Mouse (Mus musculus) liver, adult 2 months (tissue): ENCODE results near the gene Cxcr2. TPM values are rescaled to one million over a fixed set of nuclear protein-coding genes. Genes with fewer than 3 reads are reported as not detected.

Experiments used
- DNase-seq: peaks from one replicate; pipeline ENCODE4 v3.0.0-alpha.2; 2011; ENCODE audit warnings: low read depth, low spot score; ENCODE audit errors: extremely low read depth
- H3K27ac ChIP-seq: fragments of 200-500 bp; replicated peaks from 2 replicates; pipeline ENCODE4 v1.5.1; 2012; ENCODE audit warnings: low read depth, mild to moderate bottlenecking, control low read depth, inconsistent platforms, low read length; ENCODE audit not compliant: insufficient read depth
- H3K27me3 ChIP-seq: fragments of 200-500 bp; 2 replicates; pipeline ENCODE4 v1.6.1; 2012; ENCODE audit warnings: mild to moderate bottlenecking, moderate library complexity, low read length, inconsistent platforms; ENCODE audit not compliant: control insufficient read depth, insufficient read depth
- H3K36me3 ChIP-seq: fragments of 200-500 bp; 2 replicates; pipeline ENCODE4 v1.6.1; 2012; ENCODE audit warnings: low read length, inconsistent platforms; ENCODE audit not compliant: control insufficient read depth, insufficient read depth
- H3K4me1 ChIP-seq: fragments of 200-500 bp; 2 replicates; pipeline ENCODE4 v1.6.1; 2011; ENCODE audit warnings: low read length; ENCODE audit not compliant: control insufficient read depth, insufficient read depth
- H3K4me3 ChIP-seq: fragments of 200-500 bp; 2 replicates; pipeline ENCODE4 v1.5.1; 2011; ENCODE audit warnings: low read depth, mild to moderate bottlenecking, control low read depth, low read length, moderate library complexity; ENCODE audit not compliant: insufficient read depth
- H3K79me2 ChIP-seq: fragments of 200-500 bp; 2 replicates; pipeline ENCODE4 v1.6.1; 2012; ENCODE audit warnings: inconsistent platforms, mild to moderate bottlenecking, low read length, moderate library complexity; ENCODE audit not compliant: control insufficient read depth, insufficient read depth
- H3K9ac ChIP-seq: fragments of 200-500 bp; 2 replicates; pipeline ENCODE4 v1.6.1; 2012; ENCODE audit warnings: low read depth, mild to moderate bottlenecking, control low read depth, inconsistent platforms, low read length
- CTCF ChIP-seq: fragments of 200-500 bp; IDR thresholded peaks from 2 replicates; pipeline ENCODE4 v1.5.1; 2011; ENCODE audit warnings: low read depth, low read length, control low read depth
- POLR2A ChIP-seq: fragments of 200-500 bp; IDR thresholded peaks from 2 replicates; pipeline ENCODE4 v1.6.1; 2011; ENCODE audit warnings: low read length, control low read depth; ENCODE audit not compliant: insufficient read depth; ENCODE audit errors: extremely low read depth
- WGBS: fragments of 180-500 bp; shearing (Covaris S2); methylation state at CpG from one replicate; pipeline ENCODE4 v1.1.7; 2018; 5-methylcytosine and 5-hydroxymethylcytosine counted together
- polyA plus RNA-seq: library from polyadenylated mRNA; depleted of rRNA; stranded (reverse); fragments of >200 nt; gene quantifications from 2 replicates; pipeline ENCODE4 v1.2.3, GENCODE M21; 2012
- total RNA-seq: library from RNA; depleted of rRNA; stranded (reverse); fragments of >200 nt; gene quantifications from 2 replicates; pipeline ENCODE4 v1.2.3, GENCODE M21; 2014

Cxcr2 gene
- total and polyA plus RNA-seq, 2 experiments, result 0.13 TPM; not detected in 1

- Histone ChIP-seq H3K27me3 (no peaks in the 10 kb centered on the region), H3K79me2 (no peaks in the 10 kb centered on the region), H3K4me3 (no peak overlapping the region), H3K9ac (no peak overlapping the region), H3K27ac (no peak overlapping the region), H3K36me3 (no peaks in the 10 kb centered on the region), H3K4me1 (0 out of 2 replicates have a peak, but pooled peaks cover 2% of the 10 kb centered on the region)
- no peak for DNase-seq
- 74% methylated on average over 5 of the region's 5 CpGs for WGBS
- TF ChIP-seq POLR2A (no peak), CTCF (no peak)
These were observed 13.3 kb downstream of the Cxcr2 start for GRCm38 (mm10) chr1:74167136-74167535.

GRCm38 (mm10) chr1:74169721-74170120 lies 15.9 kb downstream of the Cxcr2 start:
- TF ChIP-seq POLR2A, result no peak
- no peak for TF ChIP-seq CTCF
- no peaks in the 10 kb centered on the region for H3K79me2 ChIP-seq
- DNase-seq, result no peak
- WGBS, result 91% methylated on average over 3 of the region's 3 CpGs
- H3K27ac ChIP-seq, result no peak overlapping the region
- H3K4me3 ChIP-seq, result no peak overlapping the region
- H3K4me1 ChIP-seq, result 0 out of 2 replicates have a peak, but pooled peaks cover 2% of the 10 kb centered on the region
- no peak overlapping the region for H3K9ac ChIP-seq
- no peaks in the 10 kb centered on the region for H3K27me3 ChIP-seq
- H3K36me3 ChIP-seq, result no peaks in the 10 kb centered on the region

- Histone ChIP-seq H3K9ac (no peak overlapping the region), H3K27ac (no peak overlapping the region), H3K4me1 (0 out of 2 replicates have a peak, but pooled peaks cover 2% of the 10 kb centered on the region), H3K4me3 (no peak overlapping the region), H3K27me3 (no peaks in the 10 kb centered on the region), H3K36me3 (no peaks in the 10 kb centered on the region), H3K79me2 (no peaks in the 10 kb centered on the region)
- 63% methylated on average over 3 of the region's 3 CpGs for WGBS
- no peak for TF ChIP-seq CTCF
- no peak for TF ChIP-seq POLR2A
- DNase-seq, result no peak
These were observed 18.9 kb downstream of the Cxcr2 start for GRCm38 (mm10) chr1:74172722-74173121.

- TF ChIP-seq POLR2A (no peak), CTCF (no peak)
- H3K27ac ChIP-seq, result no peak overlapping the region
- 74% methylated on average over 4 of the region's 4 CpGs for WGBS
These were observed 21.9 kb downstream of the Cxcr2 start for GRCm38 (mm10) chr1:74175731-74176130.

GRCm38 (mm10) chr1:74178618-74179017 lies 24.8 kb downstream of the Cxcr2 start:
- no peak overlapping the region for H3K9ac ChIP-seq
- H3K27ac ChIP-seq, result no peak overlapping the region
- TF ChIP-seq POLR2A (no peak), CTCF (no peak)
- no peaks in the 10 kb centered on the region for H3K27me3 ChIP-seq
- no peaks in the 10 kb centered on the region for H3K79me2 ChIP-seq
- no peak overlapping the region for H3K4me3 ChIP-seq
- H3K36me3 ChIP-seq, result no peaks in the 10 kb centered on the region
- no peaks in the 10 kb centered on the region for H3K4me1 ChIP-seq
- 81% methylated on average over 3 of the region's 3 CpGs for WGBS
- no peak for DNase-seq

More at GRCm38 (mm10) chr1:74175731-74176130, 21.9 kb downstream of the Cxcr2 start:
- Histone ChIP-seq H3K9ac (no peak overlapping the region), H3K79me2 (no peaks in the 10 kb centered on the region), H3K4me3 (no peak overlapping the region), H3K27me3 (no peaks in the 10 kb centered on the region), H3K36me3 (no peaks in the 10 kb centered on the region), H3K4me1 (no peaks in the 10 kb centered on the region)
- DNase-seq, result no peak

GRCm38 (mm10) chr1:74179624-74180408 lies 26.0 kb downstream of the Cxcr2 start:
- H3K36me3 ChIP-seq, result no peaks in the 10 kb centered on the region
- TF ChIP-seq POLR2A (no peak), CTCF (no peak)
- 72% methylated on average over 9 of the region's 9 CpGs for WGBS
- H3K27me3 ChIP-seq, result no peaks in the 10 kb centered on the region
- H3K4me3 ChIP-seq, result no peak overlapping the region
- H3K4me1 ChIP-seq, result no peaks in the 10 kb centered on the region
- no peak for DNase-seq
- H3K27ac ChIP-seq, result no peak overlapping the region
- no peaks in the 10 kb centered on the region for H3K79me2 ChIP-seq
- H3K9ac ChIP-seq, result no peak overlapping the region
